Mouse (Mus musculus): Measurements from ENCODE around the gene Fhod1. TPM values are rescaled to one million over a fixed set of nuclear protein-coding genes. Genes with fewer than 3 reads are reported as not detected.
"Not testable (repeated sequence)": the region's sequence is repeated elsewhere in the genome, so short reads cannot be mapped to it uniquely, and the experiment has no call there.

Gene Fhod1
- polyA plus RNA-seq, 1 experiment from 2014 or later = 1.2 TPM

DNA sequence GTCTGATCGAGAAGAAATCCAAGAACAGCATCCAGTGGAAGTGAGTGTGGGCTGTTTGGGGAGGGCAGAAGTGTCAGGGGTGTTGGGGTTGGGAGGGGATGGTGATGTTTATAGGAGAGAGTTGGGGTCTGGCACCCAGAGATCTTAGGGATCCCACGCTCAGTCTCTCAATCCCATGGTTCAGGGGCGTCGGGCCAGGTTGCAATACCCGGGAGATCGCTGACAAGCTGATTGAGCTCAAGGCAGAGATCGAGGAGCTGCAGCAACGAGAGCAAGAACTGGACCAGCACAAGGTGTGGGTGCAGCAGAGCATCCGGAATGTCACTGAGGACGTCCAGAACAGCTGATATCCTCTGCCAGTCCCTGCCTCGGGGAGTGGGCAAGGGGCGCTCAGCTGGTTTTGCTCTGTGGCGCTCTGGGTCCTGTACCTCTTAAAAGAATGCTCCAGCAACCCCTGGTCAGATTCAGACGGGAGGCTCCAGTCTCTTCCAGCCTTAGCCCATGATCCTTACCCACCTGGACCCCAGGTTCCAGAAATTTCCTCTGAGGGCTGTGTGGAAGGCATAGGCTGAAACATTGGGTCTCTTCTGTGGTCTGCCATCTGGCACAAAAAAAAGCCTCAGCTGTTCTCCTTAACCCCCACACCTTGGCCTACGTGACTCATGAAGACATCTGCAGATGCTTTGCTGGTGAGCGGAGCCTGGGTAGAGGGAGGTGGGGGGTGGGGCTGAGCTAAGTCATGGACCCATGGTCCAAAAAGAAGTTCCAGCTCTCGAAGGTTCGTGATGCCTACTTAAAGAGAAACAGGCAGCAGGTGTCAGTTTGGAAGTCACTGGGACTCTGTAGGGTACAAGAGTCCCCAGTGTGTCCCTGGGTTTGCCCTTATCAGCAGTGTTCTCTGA lies 49.2 kb downstream of the Fhod1 start:
- 22% methylated on average over 18 of the region's 18 CpGs for WGBS (ENCODE audit: insufficient replicate concordance)

DNA sequence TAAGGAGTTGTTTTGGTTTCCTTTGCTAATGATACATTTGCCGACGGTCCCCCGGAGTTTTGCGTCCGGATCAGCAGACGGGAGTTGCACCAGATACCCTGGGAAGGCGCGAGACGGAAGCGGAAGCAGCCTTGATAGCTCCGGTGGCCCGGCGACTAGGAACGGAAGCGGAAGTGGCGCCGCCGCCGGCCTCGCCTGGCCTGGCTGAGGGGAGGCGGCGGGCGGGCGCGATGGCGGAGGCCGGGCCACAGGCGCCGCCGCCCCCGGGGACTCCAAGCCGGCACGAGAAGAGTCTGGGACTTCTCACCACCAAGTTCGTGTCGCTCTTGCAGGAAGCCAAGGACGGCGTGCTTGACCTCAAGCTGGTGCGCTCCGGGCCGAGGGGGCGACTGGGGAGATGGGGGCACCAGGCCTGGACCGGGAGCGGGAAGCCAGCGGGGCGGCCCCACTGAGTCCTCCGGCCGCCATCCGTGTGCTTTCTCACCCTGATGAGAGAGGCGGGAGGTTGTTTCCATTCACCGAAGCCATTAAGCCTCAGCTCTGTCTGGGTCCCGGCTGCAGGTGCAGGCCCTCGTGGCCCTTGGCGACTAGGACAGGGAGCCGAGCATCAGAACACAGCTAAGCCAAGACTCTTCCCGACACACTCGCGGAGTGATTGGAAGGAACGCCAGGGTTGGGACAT lies 50.1 kb downstream of the Fhod1 start, which contains the start of gene E2f4:
Gene E2f4 (plus strand): TSS at position 153 of the 682 bp plus-strand sequence.
- H3K4me3 ChIP-seq = peak within 1 kb of the TSS; percentile 97
- H3K27me3 ChIP-seq (replicated peaks) = no peaks in the 10 kb centered on the region
- peaks cover 45% of the 10 kb centered on the region for H3K36me3 ChIP-seq
- peak within 1 kb of the TSS; percentile 97 for H3K9ac ChIP-seq
- under 1% methylated on average over 57 of the region's 58 CpGs for WGBS (ENCODE audit: insufficient replicate concordance)
- peak; percentile 76 for ATAC-seq
- H3K27ac ChIP-seq = peak within 1 kb of the TSS; percentile 93
- H3K4me1 ChIP-seq = peaks cover 59% of the 10 kb centered on the region
- no peaks in the 10 kb centered on the region for H3K9me3 ChIP-seq (replicated peaks)
- H3K4me2 ChIP-seq = peak within 1 kb of the TSS; percentile 79

More for the DNA sequence above, 49.2 kb downstream of the Fhod1 start:
- Histone ChIP-seq H3K4me3 (peak overlapping the region; percentile 97), H3K27me3 (replicated peaks) (no peaks in the 10 kb centered on the region), H3K36me3 (peaks cover 55% of the 10 kb centered on the region), H3K4me2 (peak overlapping the region; percentile 79), H3K27ac (peak overlapping the region; percentile 93), H3K9ac (peak overlapping the region; percentile 97), H3K9me3 (replicated peaks) (no peaks in the 10 kb centered on the region), H3K4me1 (peaks cover 69% of the 10 kb centered on the region)
- 0 out of 2 replicates have a peak, but pooled peaks have one; percentile 8 for ATAC-seq

DNA sequence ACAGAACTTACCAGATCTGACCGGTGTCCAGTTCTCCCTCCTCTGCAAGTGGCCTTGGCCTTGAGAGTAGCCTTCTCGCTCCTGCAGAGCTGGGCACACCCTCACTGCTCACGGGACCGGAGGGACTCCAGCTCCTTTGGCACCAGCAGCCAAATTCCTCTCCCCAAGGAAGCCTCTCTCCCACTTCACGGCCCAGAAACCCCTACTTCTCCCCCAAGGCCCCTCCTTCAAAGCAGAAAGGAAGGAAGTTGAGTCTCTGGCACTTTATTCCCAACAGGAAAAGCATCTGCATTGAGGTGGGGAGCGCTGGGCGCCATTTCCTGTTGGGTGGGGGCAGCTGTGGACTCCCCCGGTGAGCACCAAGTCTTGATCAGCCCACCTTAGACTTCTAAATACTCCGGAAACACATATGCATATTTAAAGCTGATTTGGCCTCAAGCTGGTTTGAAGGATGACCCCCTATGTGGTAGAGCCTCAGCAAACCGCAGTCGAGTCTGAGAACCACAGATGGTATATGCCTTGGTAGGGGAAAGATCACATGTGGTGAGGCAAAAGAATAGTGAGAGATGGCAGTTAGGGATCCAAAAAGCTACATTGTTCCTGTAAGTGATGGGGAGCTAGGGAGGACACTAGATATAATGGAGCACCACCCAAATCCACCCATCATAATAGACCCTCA lies 51.7 kb downstream of the Fhod1 start, which contains the start of gene Exoc3l:
Gene Exoc3l (minus strand): TSS at position 207 of the 679 bp plus-strand sequence.
- peak within 1 kb of the TSS; percentile 97 for H3K4me3 ChIP-seq
- no peak for ATAC-seq
- no peaks in the 10 kb centered on the region for H3K9me3 ChIP-seq (replicated peaks)
- 30% methylated on average over 11 of the region's 11 CpGs for WGBS (ENCODE audit: insufficient replicate concordance)
- H3K4me2 ChIP-seq = peak within 1 kb of the TSS; percentile 79
- H3K9ac ChIP-seq = peak within 1 kb of the TSS; percentile 97
- peaks cover 29% of the 10 kb centered on the region for H3K36me3 ChIP-seq
- no peaks in the 10 kb centered on the region; the same call in 1 of the 2 replicates for H3K27me3 ChIP-seq (replicated peaks)
- H3K27ac ChIP-seq = peak within 1 kb of the TSS; percentile 93
- peaks cover 47% of the 10 kb centered on the region for H3K4me1 ChIP-seq

DNA sequence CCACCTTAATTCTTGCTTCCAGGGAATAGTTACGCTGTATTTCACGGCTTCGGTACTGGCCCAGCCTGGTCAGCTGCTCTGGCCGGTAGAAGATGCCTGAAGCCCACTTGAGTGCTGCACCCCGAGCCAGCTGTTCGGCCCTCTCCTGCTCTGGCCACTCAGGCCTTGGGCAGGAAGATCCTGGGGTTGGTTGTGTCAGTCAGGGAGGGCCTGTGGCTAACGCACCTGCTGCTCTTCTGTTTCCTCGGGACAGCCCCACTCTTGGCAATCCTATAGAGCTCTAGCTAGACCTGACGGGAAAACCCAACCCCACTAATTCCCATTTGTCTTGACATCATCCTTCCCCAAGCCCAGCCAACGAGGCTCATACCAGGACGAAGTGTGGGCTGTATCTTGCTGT lies 52.5 kb downstream of the Fhod1 start:
- peak overlapping the region; percentile 79 for H3K4me2 ChIP-seq
- no peak for ATAC-seq
- peak overlapping the region; percentile 53; the same call in 1 of the 2 replicates for H3K27ac ChIP-seq
- H3K4me1 ChIP-seq = peaks cover 47% of the 10 kb centered on the region
- H3K27me3 ChIP-seq (replicated peaks) = peaks cover 6% of the 10 kb centered on the region
- H3K4me3 ChIP-seq = peak overlapping the region; percentile 30
- 50% methylated on average over 11 of the region's 11 CpGs for WGBS (ENCODE audit: insufficient replicate concordance)
- H3K9me3 ChIP-seq (replicated peaks) = no peaks in the 10 kb centered on the region
- no peak overlapping the region for H3K9ac ChIP-seq
- H3K36me3 ChIP-seq = peaks cover 21% of the 10 kb centered on the region

DNA sequence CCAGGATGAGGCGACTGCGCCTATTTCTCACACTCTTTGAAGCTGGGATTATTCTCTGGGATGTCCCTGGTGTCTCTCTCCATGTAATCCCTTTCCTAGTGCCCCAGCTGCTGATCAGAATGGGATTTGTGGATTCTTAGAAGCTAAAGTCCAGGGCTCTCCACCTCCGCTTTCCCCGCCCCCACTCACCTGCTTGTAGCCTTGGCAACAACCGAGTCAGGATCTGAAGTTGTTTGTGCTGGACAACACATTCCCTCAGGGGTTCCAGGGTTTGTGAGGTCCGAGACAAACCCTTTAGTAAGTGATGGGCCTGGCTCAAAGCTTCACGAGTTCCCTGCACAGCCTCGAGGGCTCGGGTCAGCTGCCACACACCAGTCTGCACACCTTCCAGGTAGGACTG lies 53.0 kb downstream of the Fhod1 start:
- H3K36me3 ChIP-seq = peaks cover 16% of the 10 kb centered on the region
- no peak overlapping the region for H3K27ac ChIP-seq
- peaks cover 49% of the 10 kb centered on the region for H3K4me1 ChIP-seq
- no peaks in the 10 kb centered on the region for H3K9me3 ChIP-seq (replicated peaks)
- H3K4me3 ChIP-seq = peak overlapping the region; percentile 30; the same call in 1 of the 2 replicates
- peak overlapping the region; percentile 79 for H3K4me2 ChIP-seq
- no peak for ATAC-seq
- 70% methylated on average over 9 of the region's 9 CpGs for WGBS (ENCODE audit: insufficient replicate concordance)
- peaks cover 11% of the 10 kb centered on the region for H3K27me3 ChIP-seq (replicated peaks)
- no peak overlapping the region for H3K9ac ChIP-seq

DNA sequence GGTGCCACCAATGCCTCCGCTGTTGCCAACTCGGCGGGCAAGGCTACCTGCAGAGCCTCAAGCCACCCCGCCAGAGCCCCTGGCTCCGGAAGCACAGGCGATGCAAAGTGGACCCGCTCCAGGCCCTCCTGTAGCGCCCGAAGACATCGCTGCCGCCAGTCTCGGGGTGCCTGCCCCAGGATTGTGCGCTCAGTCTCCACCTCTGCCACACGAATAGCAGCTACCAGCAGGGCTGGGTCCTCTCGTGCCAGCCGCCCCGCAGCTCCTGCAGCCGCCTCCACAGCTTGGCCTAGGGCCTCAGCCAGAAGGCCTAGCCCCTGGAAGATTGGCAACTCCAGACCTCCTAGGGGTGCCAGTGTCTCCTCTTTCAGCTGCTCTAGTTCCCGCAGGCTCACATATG lies 54.3 kb downstream of the Fhod1 start:
- Histone ChIP-seq H3K4me1 (peaks cover 49% of the 10 kb centered on the region), H3K4me2 (no peak overlapping the region), H3K36me3 (peaks cover 3% of the 10 kb centered on the region), H3K27ac (no peak overlapping the region), H3K9ac (no peak overlapping the region), H3K27me3 (replicated peaks) (peaks cover 12% of the 10 kb centered on the region), H3K4me3 (no peak overlapping the region), H3K9me3 (replicated peaks) (no peaks in the 10 kb centered on the region)
- ATAC-seq = no peak
- 74% methylated on average over 19 of the region's 19 CpGs for WGBS (ENCODE audit: insufficient replicate concordance)

DNA sequence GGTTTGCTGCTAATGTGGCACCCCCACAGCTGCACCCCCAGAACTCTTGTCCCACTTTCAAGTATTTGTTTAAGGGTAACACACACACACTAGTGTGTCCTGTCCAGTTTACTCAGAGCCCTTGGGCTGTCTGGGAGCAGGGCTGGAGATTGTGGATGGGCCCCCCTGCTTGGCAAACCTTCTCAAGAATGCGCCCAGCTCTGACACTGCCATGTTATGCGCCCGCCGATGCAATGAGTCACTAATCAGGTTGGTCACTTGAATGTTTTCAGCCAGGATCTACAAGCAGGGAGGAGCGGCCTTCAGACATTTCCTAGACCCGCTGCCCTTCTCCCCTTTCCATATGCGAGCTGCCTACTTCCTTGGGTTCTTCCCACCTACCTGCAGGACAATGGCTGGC lies 55.3 kb downstream of the Fhod1 start:
- H3K4me2 ChIP-seq = no peak overlapping the region
- WGBS (ENCODE audit: insufficient replicate concordance) = 77% methylated on average over 7 of the region's 7 CpGs
- H3K27ac ChIP-seq = no peak overlapping the region
- peaks cover 12% of the 10 kb centered on the region for H3K27me3 ChIP-seq (replicated peaks)
- H3K36me3 ChIP-seq = no peaks in the 10 kb centered on the region
- no peak overlapping the region for H3K4me3 ChIP-seq
- ATAC-seq = no peak
- H3K9me3 ChIP-seq (replicated peaks) = no peaks in the 10 kb centered on the region
- peaks cover 51% of the 10 kb centered on the region for H3K4me1 ChIP-seq
- H3K9ac ChIP-seq = no peak overlapping the region

DNA sequence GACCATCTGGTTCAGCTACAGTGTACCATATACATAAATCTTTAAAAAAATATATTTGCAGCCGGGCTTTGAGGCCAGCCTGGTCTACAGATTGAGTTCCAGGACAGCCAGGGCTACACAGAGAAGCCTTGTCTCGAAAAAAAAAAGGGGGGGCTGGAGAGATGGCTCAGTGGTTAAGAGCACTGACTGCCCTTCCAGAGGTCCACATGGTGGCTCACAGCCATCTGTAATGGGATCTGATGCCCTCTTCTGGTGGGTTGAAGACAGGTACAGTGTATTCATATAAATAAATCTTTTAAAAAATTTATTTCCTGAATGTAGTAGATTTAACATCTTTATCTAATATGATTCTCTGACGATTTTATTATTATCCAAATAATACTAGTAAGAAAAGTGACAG lies 56.0 kb downstream of the Fhod1 start:
- peaks cover 15% of the 10 kb centered on the region for H3K27me3 ChIP-seq (replicated peaks)
- 44% methylated on average over 3 of the region's 3 CpGs for WGBS (ENCODE audit: insufficient replicate concordance)
- not testable (repeated sequence) for H3K9ac ChIP-seq; H3K4me2 ChIP-seq; H3K27ac ChIP-seq; H3K9me3 ChIP-seq (replicated peaks); H3K36me3 ChIP-seq; ATAC-seq; H3K4me3 ChIP-seq
- H3K4me1 ChIP-seq = peaks cover 46% of the 10 kb centered on the region

DNA sequence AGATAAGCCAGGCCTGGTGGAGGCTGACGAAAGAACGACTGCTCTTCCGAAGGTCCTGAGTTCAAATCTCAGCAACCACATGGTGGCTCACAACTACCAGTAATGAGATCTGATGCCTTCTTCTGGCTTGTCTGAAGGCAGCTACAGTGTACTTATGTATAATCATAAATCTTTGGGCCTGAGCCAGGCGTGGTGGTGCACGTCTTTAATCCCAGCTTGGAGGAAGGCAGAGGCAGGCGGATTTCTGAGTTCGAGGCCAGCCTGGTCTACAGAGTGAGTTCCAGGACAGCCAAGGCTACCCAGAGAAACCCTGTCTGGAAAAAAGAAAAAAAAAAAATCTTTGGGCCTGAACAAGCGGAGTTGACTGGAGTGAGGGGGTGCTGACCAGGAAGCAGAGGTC lies 56.4 kb downstream of the Fhod1 start:
- H3K9me3 ChIP-seq (replicated peaks); ATAC-seq; H3K4me2 ChIP-seq; H3K9ac ChIP-seq; H3K36me3 ChIP-seq; H3K4me3 ChIP-seq; H3K27ac ChIP-seq: not testable (repeated sequence)
- WGBS (ENCODE audit: insufficient replicate concordance) = 77% methylated on average over 8 of the region's 8 CpGs
- peaks cover 19% of the 10 kb centered on the region for H3K27me3 ChIP-seq (replicated peaks)
- H3K4me1 ChIP-seq = peaks cover 42% of the 10 kb centered on the region

DNA sequence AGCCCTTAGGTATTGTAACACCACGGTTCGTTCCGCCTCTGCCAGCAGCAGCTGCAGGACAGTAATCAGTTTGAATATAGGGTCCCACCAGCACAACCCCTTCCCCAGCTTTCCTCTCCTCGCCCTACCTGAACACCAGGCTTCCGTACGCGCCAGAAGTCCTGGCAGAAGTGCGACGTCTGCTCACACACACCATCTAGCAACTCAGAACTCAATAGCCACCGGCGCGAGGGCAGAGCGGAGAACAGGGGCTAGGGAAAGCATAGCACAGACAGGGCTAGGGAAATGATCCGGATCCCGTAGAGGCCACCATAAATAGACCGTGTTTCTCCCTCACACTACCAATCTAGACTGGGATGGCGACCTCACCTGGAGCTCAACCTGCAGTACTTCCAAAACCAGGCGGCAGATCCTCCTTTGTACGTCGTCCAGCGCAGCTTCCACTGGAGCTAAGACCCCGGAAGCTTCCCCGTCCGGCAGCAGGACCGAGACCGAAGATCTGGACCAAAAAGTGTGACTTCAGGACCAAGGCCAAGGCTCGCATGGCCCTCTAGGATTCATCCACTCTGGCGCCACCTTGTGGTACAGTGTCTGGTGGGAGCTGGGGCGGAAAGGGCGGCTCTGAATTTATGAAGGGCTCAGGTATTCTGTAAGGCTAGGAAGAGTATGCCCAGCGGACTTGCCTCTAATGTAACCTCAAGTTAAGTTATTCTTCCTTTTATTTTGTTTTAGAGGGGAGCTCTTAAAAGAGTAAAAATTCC lies 57.0 kb downstream of the Fhod1 start:
- ATAC-seq = no peak
- 17% methylated on average over 31 of the region's 31 CpGs for WGBS (ENCODE audit: insufficient replicate concordance)
- Histone ChIP-seq H3K9ac (no peak overlapping the region), H3K27ac (no peak overlapping the region), H3K4me3 (peak overlapping the region; percentile 53), H3K9me3 (replicated peaks) (no peaks in the 10 kb centered on the region), H3K27me3 (replicated peaks) (peaks cover 26% of the 10 kb centered on the region), H3K4me2 (peak overlapping the region; percentile 85), H3K4me1 (peaks cover 36% of the 10 kb centered on the region), H3K36me3 (no peaks in the 10 kb centered on the region)

Data from liver, embryonic 12.5 days (tissue).